Mouse (Mus musculus) gastrocnemius, postnatal 36 days (tissue): ENCODE measurements at regions not wholly inside any gene's neighbourhood (a gene's known extent, or its start where the extent isn't known, plus 50 kb on each side); places are given as distances from the start of the nearest gene placed in this dataset.

Experiments used
- DNase-seq, 2 experiments: peaks; one replicate each; pipeline ENCODE4 v3.0.0; 2022
- intact Hi-C: fragments of 180-260 bp; cut with DNase I; formaldehyde crosslinking; loops from one replicate; pipeline ENCODE4 v1.15.1; 2025

- no peak for DNase-seq
- intact Hi-C loops = no loop called here
These were observed 99.8 kb downstream of the Olfm4 start for GRCm38 (mm10) chr14:80083724-80084123.

DNA sequence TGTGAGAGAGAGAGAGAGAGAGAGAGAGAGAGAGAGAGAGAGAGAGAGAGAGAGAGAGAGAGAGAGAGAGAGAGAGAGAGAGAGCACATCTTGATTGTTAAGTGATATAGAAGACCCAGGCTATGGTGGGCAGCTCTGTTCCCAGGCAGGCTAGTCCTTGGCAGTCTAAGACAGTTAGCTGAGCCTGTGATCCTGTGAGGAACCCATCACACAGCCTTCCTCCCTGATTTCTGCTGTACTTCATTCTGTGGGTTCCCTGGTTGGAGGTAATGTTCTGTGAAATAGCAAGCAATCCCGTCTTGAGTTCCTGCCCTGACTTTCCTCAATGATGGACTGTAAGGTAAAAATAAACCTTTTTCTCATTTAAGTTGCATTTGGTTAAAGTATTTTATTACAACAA lies 113.4 kb downstream of the Olfm4 start:
- intact Hi-C loops = no loop called here
- DNase-seq = no peak

DNA sequence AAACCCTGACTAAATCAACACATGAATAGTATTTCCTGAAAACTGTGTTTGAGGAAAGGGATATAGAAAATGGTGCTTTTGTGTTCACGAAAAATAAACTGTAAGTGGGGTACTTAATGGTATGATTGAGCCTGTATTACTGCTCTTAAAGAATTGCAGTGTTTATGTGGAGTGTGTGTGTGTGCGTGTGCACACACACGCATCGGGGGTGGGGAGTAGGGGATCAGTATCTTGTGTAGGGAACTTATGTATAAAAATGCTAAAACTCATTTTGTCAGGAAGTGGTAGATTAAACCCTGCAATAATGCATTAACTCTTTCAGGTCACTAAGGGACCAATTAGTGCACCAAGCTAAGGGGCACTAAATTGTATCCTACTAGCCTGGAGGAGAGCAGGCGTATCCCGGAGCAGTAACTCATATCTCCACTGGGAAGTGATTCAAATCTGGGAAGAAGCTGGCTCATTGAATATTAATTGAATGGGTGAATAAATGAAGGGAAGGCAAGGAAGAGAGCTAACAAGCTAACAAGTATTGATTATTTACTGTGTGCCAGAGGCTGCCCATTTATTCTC lies 129.3 kb downstream of the Olfm4 start:
- no peak for DNase-seq
- intact Hi-C loops = no loop called here

- no peak for DNase-seq
- intact Hi-C loops = no loop called here
These were observed 130.4 kb downstream of the Olfm4 start for GRCm38 (mm10) chr14:80114326-80114725.

- intact Hi-C loops = no loop called here
- DNase-seq = no peak
These were observed 141.3 kb downstream of the Olfm4 start for GRCm38 (mm10) chr14:80125156-80125555.

GRCm38 (mm10) chr14:80128181-80128580 lies 144.3 kb downstream of the Olfm4 start:
- DNase-seq = no peak
- intact Hi-C loops = no loop called here

GRCm38 (mm10) chr14:80137541-80137940 lies 153.7 kb downstream of the Olfm4 start:
- DNase-seq = no peak
- intact Hi-C loops = no loop called here

DNA sequence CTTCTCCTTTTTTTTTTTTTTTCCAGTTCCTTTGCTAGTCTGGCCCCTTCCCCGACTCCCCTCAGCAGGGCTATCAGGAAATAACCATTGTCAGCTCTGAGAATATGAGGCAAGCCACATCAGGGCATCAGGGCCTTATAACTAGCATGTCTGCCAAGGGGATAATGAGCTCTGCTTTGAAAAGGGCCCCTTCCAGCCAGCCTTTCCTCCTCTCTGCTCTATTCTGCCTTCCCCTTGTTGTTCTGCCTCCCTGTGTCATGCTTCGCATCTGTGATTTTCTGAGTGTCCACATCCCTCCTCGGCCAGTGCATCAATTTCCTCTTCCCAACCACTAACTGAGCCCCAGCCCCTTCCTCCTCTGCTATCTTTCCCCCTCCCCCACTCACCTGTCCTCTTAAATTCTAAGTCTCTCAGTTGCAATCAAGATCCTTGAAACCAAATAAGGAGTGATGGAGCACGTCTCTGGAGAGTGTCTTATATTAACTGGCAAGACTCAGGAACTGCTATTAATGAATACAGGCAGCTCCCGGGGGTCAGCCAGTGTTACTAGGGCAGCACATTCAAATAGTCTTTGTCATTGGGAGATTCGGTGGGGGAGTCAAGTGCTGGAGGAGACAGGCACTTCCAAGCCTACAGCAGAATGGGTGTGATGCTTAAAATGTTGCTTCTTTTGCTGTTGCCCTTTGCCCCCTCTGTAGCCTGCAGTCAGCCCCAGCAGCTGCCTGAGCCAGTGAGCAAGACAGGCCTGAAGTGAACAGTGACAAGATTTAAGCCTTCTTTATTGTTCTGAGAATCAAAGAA lies 155.3 kb downstream of the Olfm4 start:
- DNase-seq = no peak
- intact Hi-C loops = no loop called here

GRCm38 (mm10) chr14:80157002-80157401 lies 173.1 kb downstream of the Olfm4 start:
- DNase-seq = no peak
- intact Hi-C loops = no loop called here

DNA sequence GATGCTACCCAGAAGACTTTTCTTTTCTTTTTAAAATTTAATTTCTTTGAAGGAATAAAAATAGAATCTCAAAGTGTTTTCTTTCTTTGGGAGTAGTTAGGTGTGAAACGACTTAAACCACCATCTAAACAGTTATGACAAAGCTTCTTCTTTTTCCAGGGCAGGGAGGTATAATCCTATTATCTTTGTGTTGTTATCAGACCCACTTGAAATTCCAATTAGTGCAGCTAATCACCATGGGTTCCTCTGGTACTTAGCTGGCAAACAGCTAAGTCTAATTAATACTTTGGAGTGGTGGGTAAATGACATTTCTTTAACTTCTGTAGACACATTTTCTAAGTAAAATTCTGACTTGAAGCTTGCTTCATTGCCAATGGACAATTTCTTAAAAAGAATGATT lies 185.3 kb downstream of the Olfm4 start:
- intact Hi-C loops = no loop called here

GRCm38 (mm10) chr14:80170450-80171180 lies 186.7 kb downstream of the Olfm4 start:
- DNase-seq = no peak
- intact Hi-C loops = no loop called here

More for the DNA sequence above, 185.3 kb downstream of the Olfm4 start:
- no peak for DNase-seq

- intact Hi-C loops = no loop called here
- no peak for DNase-seq
These were observed 189.1 kb downstream of the Olfm4 start for GRCm38 (mm10) chr14:80172799-80173484.

GRCm38 (mm10) chr14:80176464-80176863 lies 192.6 kb downstream of the Olfm4 start:
- intact Hi-C loops = no loop called here
- no peak for DNase-seq

DNA sequence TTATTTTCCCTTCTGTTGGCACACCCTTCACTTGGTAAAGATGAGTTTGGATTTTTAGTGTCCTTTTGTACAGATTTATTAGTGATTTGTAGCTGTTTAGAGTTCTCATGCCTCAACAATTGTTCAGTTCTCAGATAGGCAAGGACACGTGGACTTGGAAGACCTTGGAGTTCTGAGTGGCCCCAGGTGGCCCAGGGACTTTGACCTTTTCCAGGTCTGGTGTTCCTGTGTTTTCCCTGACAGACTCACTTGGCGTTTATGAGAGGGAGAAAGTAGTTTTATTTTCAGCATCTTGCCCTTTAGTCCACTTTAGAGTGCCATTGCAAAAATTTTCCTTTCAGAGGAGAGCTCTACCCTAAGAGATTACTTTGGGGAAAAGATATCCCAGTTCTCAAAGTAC lies 211.2 kb downstream of the Olfm4 start:
- no peak for DNase-seq
- intact Hi-C loops = no loop called here

DNA sequence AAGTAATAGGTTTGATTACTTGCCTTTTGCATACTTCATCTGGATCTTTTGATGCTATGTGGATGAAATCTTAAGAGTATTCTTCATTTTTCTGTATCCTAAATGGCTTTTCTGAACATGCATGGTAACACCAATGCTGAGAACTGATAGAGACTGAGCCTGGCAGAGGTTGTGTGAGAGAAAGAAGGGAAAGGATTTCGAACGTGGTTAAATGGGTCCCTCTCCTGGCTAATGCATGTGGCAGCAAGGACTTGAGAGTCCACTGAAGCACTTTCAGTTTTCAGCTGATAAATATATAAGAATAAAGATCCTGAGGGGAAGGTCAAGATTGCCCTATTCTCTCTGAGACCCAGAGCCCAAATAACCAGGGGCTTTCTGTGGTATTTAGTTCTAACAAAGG lies 229.0 kb downstream of the Olfm4 start:
- intact Hi-C loops = no loop called here
- no peak for DNase-seq

- DNase-seq = no peak
- intact Hi-C loops = no loop called here
These were observed 229.8 kb downstream of the Olfm4 start for GRCm38 (mm10) chr14:80213666-80214065.

- intact Hi-C loops = loop anchor here (5.0 kb wide), 1 partner anchor 449 kb away; no protein-coding TSS in a partner anchor
- peak; percentile 14 to 21 for DNase-seq
These were observed 232.2 kb downstream of the Olfm4 start for GRCm38 (mm10) chr14:80215960-80216552.

DNA sequence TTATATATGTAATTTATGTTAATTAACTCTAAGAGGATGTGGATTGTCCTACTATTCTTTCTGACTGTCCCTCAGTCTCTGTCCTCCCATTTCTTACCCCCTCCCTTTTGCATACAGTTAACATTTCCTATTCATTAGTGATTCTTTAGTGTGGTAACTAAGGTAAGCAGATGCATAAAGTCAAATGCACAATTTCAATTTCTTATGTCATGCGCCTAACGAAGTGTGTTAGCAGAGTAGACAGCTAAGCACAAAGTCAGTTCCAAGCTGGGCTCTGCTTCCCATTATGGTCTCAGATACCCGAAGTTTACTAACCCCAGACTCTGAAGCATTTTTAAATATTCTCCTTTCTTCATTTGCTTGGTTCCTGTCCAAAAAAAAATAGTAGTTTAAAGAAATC lies 248.2 kb downstream of the Olfm4 start:
- DNase-seq = no peak
- intact Hi-C loops = no loop called here

GRCm38 (mm10) chr14:80232976-80233375 lies 249.1 kb downstream of the Olfm4 start:
- intact Hi-C loops = no loop called here

DNA sequence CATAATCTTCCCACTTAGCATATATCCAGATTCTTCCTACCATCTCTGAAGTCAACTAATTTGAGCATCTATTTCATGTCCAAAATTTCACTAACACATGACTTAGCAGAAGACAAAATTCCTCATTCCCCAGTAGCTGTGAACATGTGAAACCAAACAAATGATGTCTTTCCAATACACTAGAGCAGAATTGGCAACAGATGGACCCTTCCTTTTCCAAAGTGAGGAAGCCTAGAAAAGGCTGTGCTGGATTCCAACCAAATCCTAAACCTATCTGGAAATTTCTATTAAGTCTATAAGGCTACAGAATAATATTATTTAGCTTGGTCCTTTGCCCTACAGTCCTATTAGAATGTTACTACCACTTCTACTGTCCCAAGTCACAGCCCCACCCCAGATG lies 253.3 kb downstream of the Olfm4 start:
- DNase-seq = no peak

More at GRCm38 (mm10) chr14:80232976-80233375, 249.1 kb downstream of the Olfm4 start:
- no peak for DNase-seq

GRCm38 (mm10) chr14:80237552-80237951 lies 253.7 kb downstream of the Olfm4 start:
- intact Hi-C loops = no loop called here

More for the DNA sequence above, 253.3 kb downstream of the Olfm4 start:
- intact Hi-C loops = no loop called here

More at GRCm38 (mm10) chr14:80237552-80237951, 253.7 kb downstream of the Olfm4 start:
- DNase-seq = no peak
